Mouse (Mus musculus): ENCODE measurements around the gene Ndufb4. TPM values are rescaled to one million over a fixed set of nuclear protein-coding genes. Genes with fewer than 3 reads are reported as not detected.
A peak's percentile ranks its signal among the peaks of the same experiment; 100 is the strongest.

Ndufb4 gene
- polyA plus RNA-seq, 1 experiment from 2014 or later, result 73.0 TPM

DNA sequence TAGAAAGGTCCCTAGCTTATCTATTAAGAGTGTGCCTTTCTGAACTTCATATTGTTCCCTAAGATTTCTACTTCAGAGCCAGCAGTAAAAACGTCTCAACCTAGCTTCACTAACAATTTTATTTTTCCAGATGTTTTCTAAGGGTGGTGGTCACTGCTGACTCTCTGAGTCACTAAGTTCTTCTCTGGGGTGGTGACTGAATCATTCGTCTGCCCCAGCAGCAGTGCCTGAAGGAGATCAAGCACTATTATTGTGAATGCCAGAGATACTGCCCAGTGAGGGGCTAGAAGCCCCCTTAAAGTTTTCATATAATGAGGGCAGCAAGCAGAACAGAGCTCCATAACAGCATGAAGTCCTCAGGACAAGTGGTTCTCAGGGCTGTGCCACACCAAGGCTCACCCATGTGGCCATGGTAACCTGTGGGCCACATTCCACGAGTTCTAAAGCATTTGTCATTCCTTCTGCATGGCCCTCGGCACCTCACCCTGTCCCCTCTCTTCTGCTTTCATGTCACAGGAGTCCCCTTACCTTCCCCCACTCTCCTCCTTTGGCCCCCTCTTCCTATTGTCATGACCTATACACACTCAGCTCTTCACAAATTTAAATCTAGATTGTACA, 16.5 kb upstream of the Ndufb4 start:
- WGBS, result 36% methylated on average over 4 of the region's 4 CpGs
- Histone ChIP-seq H3K4me3 (ENCODE audit: low read depth, low read length) (no peak overlapping the region), H3K9ac (replicated peaks; ENCODE audit: low read depth, low read length) (no peak overlapping the region), H3K4me2 (ENCODE audit: low read depth, low read length) (no peak overlapping the region), H3K9me3 (ENCODE audit: control insufficient read depth, low read length) (no peaks in the 10 kb centered on the region), H3K36me3 (ENCODE audit: control insufficient read depth, insufficient read depth, low read length) (no peaks in the 10 kb centered on the region), H3K4me1 (ENCODE audit: control insufficient read depth, insufficient read depth, low read length) (no peaks in the 10 kb centered on the region), H3K27ac (ENCODE audit: low read depth, low read length) (no peak overlapping the region), H3K27me3 (ENCODE audit: control insufficient read depth, insufficient read depth, low read length) (no peaks in the 10 kb centered on the region)
- no peak for ATAC-seq (ENCODE audit: low read depth)

GRCm38 (mm10) chr16:37665394-37665935, 11.2 kb upstream of the Ndufb4 start:
- Histone ChIP-seq H3K9me3 (ENCODE audit: control insufficient read depth, low read length) (no peaks in the 10 kb centered on the region), H3K27me3 (ENCODE audit: control insufficient read depth, insufficient read depth, low read length) (no peaks in the 10 kb centered on the region), H3K36me3 (ENCODE audit: control insufficient read depth, insufficient read depth, low read length) (no peaks in the 10 kb centered on the region), H3K4me3 (ENCODE audit: low read depth, low read length) (no peak overlapping the region), H3K4me2 (ENCODE audit: low read depth, low read length) (no peak overlapping the region), H3K4me1 (ENCODE audit: control insufficient read depth, insufficient read depth, low read length) (no peaks in the 10 kb centered on the region), H3K27ac (ENCODE audit: low read depth, low read length) (no peak overlapping the region), H3K9ac (replicated peaks; ENCODE audit: low read depth, low read length) (no peak overlapping the region)
- no peak for ATAC-seq (ENCODE audit: low read depth)
- 84% methylated on average over 5 of the region's 5 CpGs for WGBS

DNA sequence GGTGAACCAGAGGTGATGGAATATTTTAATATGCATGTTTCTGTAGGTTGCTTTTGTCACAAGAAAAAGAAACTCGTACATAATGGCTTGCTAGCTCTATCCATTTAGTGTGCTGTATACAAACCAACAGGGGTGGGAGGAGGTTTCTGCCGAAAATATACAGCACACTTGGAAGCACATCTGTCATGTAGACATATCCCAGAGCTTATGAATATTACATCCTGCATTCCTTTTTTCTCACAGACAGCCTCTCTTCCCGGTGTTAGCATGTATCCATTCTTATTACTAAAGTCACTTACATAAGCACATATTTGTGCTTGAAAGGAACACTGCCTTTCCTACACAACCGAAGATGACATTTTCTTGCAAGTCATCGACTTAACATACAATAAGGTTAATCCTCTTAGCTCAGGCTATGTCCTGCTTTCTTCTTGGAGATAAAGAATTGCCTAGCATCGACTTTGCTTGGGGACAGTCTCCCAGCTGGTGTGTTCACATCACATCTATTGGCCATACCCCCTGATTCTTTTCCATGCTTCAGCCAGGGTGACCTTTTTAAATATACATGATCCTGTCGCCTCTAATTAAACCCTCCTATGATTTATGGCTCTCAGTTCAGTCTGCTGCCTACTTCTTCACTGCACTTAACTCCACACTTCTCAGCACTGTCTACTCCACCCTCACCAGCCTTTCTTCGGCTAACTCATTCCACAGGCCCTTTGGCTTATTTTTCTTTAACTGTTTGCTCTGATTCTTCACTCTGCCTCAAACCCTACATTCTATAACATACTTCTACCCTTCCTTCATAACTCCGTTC, 9.6 kb upstream of the Ndufb4 start:
- 56% methylated on average over 9 of the region's 9 CpGs for WGBS
- Histone ChIP-seq H3K36me3 (ENCODE audit: control insufficient read depth, insufficient read depth, low read length) (no peaks in the 10 kb centered on the region), H3K27me3 (ENCODE audit: control insufficient read depth, insufficient read depth, low read length) (no peaks in the 10 kb centered on the region), H3K27ac (ENCODE audit: low read depth, low read length) (no peak overlapping the region), H3K4me2 (ENCODE audit: low read depth, low read length) (no peak overlapping the region), H3K9me3 (ENCODE audit: control insufficient read depth, low read length) (no peaks in the 10 kb centered on the region), H3K4me3 (ENCODE audit: low read depth, low read length) (no peak overlapping the region), H3K9ac (replicated peaks; ENCODE audit: low read depth, low read length) (no peak overlapping the region), H3K4me1 (ENCODE audit: control insufficient read depth, insufficient read depth, low read length) (no peaks in the 10 kb centered on the region)
- peak; percentile 58; the same call in 1 of the 2 replicates for ATAC-seq (ENCODE audit: low read depth)

- 36% methylated on average over 7 of the region's 7 CpGs for WGBS
- H3K4me3 ChIP-seq (ENCODE audit: low read depth, low read length), result no peak overlapping the region
- no peak overlapping the region for H3K27ac ChIP-seq (ENCODE audit: low read depth, low read length)
- no peak for ATAC-seq (ENCODE audit: low read depth)
- H3K9me3 ChIP-seq (ENCODE audit: control insufficient read depth, low read length), result no peaks in the 10 kb centered on the region
- no peak overlapping the region for H3K4me2 ChIP-seq (ENCODE audit: low read depth, low read length)
- H3K4me1 ChIP-seq (ENCODE audit: control insufficient read depth, insufficient read depth, low read length), result peaks cover 13% of the 10 kb centered on the region
- H3K36me3 ChIP-seq (ENCODE audit: control insufficient read depth, insufficient read depth, low read length), result no peaks in the 10 kb centered on the region
- H3K27me3 ChIP-seq (ENCODE audit: control insufficient read depth, insufficient read depth, low read length), result no peaks in the 10 kb centered on the region
- no peak overlapping the region for H3K9ac ChIP-seq (replicated peaks; ENCODE audit: low read depth, low read length)
Measured at GRCm38 (mm10) chr16:37656796-37657195, 2.5 kb upstream of the Ndufb4 start.

GRCm38 (mm10) chr16:37655756-37656347, 1.6 kb upstream of the Ndufb4 start:
- Histone ChIP-seq H3K4me1 (ENCODE audit: control insufficient read depth, insufficient read depth, low read length) (peaks cover 13% of the 10 kb centered on the region), H3K27me3 (ENCODE audit: control insufficient read depth, insufficient read depth, low read length) (no peaks in the 10 kb centered on the region), H3K9ac (replicated peaks; ENCODE audit: low read depth, low read length) (no peak overlapping the region), H3K4me3 (ENCODE audit: low read depth, low read length) (no peak overlapping the region), H3K9me3 (ENCODE audit: control insufficient read depth, low read length) (no peaks in the 10 kb centered on the region), H3K4me2 (ENCODE audit: low read depth, low read length) (no peak overlapping the region), H3K36me3 (ENCODE audit: control insufficient read depth, insufficient read depth, low read length) (no peaks in the 10 kb centered on the region), H3K27ac (ENCODE audit: low read depth, low read length) (no peak overlapping the region)
- 10% methylated on average over 4 of the region's 4 CpGs for WGBS
- ATAC-seq (ENCODE audit: low read depth), result no peak

GRCm38 (mm10) chr16:37654831-37655455, 690 bp upstream of the Ndufb4 start:
- Histone ChIP-seq H3K4me1 (ENCODE audit: control insufficient read depth, insufficient read depth, low read length) (peaks cover 13% of the 10 kb centered on the region), H3K9ac (replicated peaks; ENCODE audit: low read depth, low read length) (no peak overlapping the region), H3K4me2 (ENCODE audit: low read depth, low read length) (peak overlapping the region; percentile 42), H3K36me3 (ENCODE audit: control insufficient read depth, insufficient read depth, low read length) (no peaks in the 10 kb centered on the region), H3K9me3 (ENCODE audit: control insufficient read depth, low read length) (no peaks in the 10 kb centered on the region), H3K27me3 (ENCODE audit: control insufficient read depth, insufficient read depth, low read length) (no peaks in the 10 kb centered on the region), H3K4me3 (ENCODE audit: low read depth, low read length) (no peak overlapping the region; the same call in 1 of the 2 replicates), H3K27ac (ENCODE audit: low read depth, low read length) (peak overlapping the region; percentile 35; the same call in 1 of the 2 replicates)
- no peak for ATAC-seq (ENCODE audit: low read depth)
- 54% methylated on average over 4 of the region's 4 CpGs for WGBS

- ATAC-seq (ENCODE audit: low read depth), result no peak
- H3K9ac ChIP-seq (replicated peaks; ENCODE audit: low read depth, low read length), result no peak overlapping the region; the same call in 1 of the 2 replicates
- no peaks in the 10 kb centered on the region for H3K9me3 ChIP-seq (ENCODE audit: control insufficient read depth, low read length)
- peak overlapping the region; percentile 75 for H3K4me2 ChIP-seq (ENCODE audit: low read depth, low read length)
- H3K27ac ChIP-seq (ENCODE audit: low read depth, low read length), result no peak overlapping the region
- peak overlapping the region; percentile 54 for H3K4me3 ChIP-seq (ENCODE audit: low read depth, low read length)
- no peaks in the 10 kb centered on the region for H3K27me3 ChIP-seq (ENCODE audit: control insufficient read depth, insufficient read depth, low read length)
- peaks cover 13% of the 10 kb centered on the region for H3K4me1 ChIP-seq (ENCODE audit: control insufficient read depth, insufficient read depth, low read length)
- 78% methylated on average over 1 of the region's 1 CpGs for WGBS
- 0 out of 2 replicates have a peak, but pooled peaks cover 3% of the 10 kb centered on the region for H3K36me3 ChIP-seq (ENCODE audit: control insufficient read depth, insufficient read depth, low read length)
Measured at GRCm38 (mm10) chr16:37653058-37653457, 1.2 kb downstream of the Ndufb4 start.

- H3K9ac ChIP-seq (replicated peaks; ENCODE audit: low read depth, low read length), result no peak overlapping the region; the same call in 1 of the 2 replicates
- H3K4me2 ChIP-seq (ENCODE audit: low read depth, low read length), result peak overlapping the region; percentile 75; the same call in 1 of the 2 replicates
- H3K4me1 ChIP-seq (ENCODE audit: control insufficient read depth, insufficient read depth, low read length), result peaks cover 13% of the 10 kb centered on the region
- H3K27me3 ChIP-seq (ENCODE audit: control insufficient read depth, insufficient read depth, low read length), result no peaks in the 10 kb centered on the region
- WGBS, result 89% methylated on average over 5 of the region's 5 CpGs
- peaks cover 7% of the 10 kb centered on the region; the same call in 1 of the 2 replicates for H3K36me3 ChIP-seq (ENCODE audit: control insufficient read depth, insufficient read depth, low read length)
- peak overlapping the region; percentile 54; the same call in 1 of the 2 replicates for H3K4me3 ChIP-seq (ENCODE audit: low read depth, low read length)
- no peak for ATAC-seq (ENCODE audit: low read depth)
- H3K9me3 ChIP-seq (ENCODE audit: control insufficient read depth, low read length), result no peaks in the 10 kb centered on the region
- no peak overlapping the region for H3K27ac ChIP-seq (ENCODE audit: low read depth, low read length)
Measured at GRCm38 (mm10) chr16:37652654-37653053, 1.6 kb downstream of the Ndufb4 start.
